Mouse (Mus musculus): ENCODE measurements at regions not wholly inside any gene's neighbourhood (a gene's known extent, or its start where the extent isn't known, plus 50 kb on each side); places are given as distances from the start of the nearest gene placed in this dataset.

DNA sequence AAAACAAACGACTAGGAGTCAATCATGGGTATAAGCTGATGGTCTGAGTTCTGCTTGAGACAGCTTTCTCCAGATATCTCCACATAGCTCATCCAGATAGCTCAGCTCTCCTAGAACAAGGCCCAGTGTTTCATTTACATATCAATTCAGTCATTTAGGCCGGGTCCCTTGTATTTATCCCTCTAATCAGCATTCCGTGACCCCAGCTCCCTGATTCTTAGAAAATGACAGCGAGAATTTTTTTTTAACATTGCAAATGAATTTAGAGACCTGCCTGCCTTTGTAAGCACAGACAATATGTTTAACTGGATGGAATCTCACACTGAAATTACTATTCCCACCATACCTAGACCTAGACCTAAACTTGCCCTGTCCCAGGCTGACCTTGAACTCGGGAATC is 171.1 kb upstream of the Mkln1 start:
- H3K27me3 ChIP-seq (ENCODE audit: control insufficient read depth, insufficient read depth, low read length), result no peaks in the 10 kb centered on the region
- H3K27ac ChIP-seq (replicated peaks; ENCODE audit: low read depth, low read length), result no peak overlapping the region
- no peak overlapping the region for H3K9ac ChIP-seq (replicated peaks; ENCODE audit: low read length)
- H3K4me1 ChIP-seq (ENCODE audit: control insufficient read depth, insufficient read depth, low read length), result no peaks in the 10 kb centered on the region
- WGBS, result 56% methylated on average over 5 of the region's 5 CpGs
- H3K4me3 ChIP-seq (ENCODE audit: low read depth, low read length), result no peak overlapping the region
- ATAC-seq (replicated peaks; ENCODE audit: insufficient number of reproducible peaks, low FRiP score, low TSS enrichment, low read depth) (no peak), DNase-seq (ENCODE audit: low spot score) (no peak)
- H3K9me3 ChIP-seq (replicated peaks; ENCODE audit: control insufficient read depth, low read length), result no peaks in the 10 kb centered on the region
- H3K36me3 ChIP-seq (replicated peaks; ENCODE audit: control insufficient read depth, insufficient read depth, low read depth, low read length), result no peaks in the 10 kb centered on the region
- no peak overlapping the region for H3K4me2 ChIP-seq (ENCODE audit: low read depth, low read length)

DNA sequence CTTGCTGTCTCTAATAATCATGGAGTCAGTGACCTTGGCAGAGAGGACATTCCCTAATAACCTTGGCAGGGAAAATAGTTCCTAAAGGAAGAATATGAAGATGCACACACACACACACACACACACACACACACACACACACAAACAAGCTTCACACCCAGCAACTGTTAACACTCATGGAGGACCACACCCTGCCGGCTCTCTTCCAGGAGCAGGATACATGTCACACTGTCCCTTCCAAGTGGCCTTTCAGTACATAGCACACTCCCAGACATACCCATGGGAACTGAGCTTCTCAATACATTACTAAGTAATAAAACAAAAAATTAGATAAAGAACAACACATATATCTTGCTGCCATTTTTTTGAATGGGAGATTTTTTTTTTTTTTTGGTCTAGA is 170.5 kb upstream of the Mkln1 start:
- DNase-seq (ENCODE audit: low spot score) (no peak), ATAC-seq (replicated peaks; ENCODE audit: insufficient number of reproducible peaks, low FRiP score, low TSS enrichment, low read depth) (no peak)
- Histone ChIP-seq H3K4me3 (ENCODE audit: low read depth, low read length) (no peak overlapping the region), H3K27ac (replicated peaks; ENCODE audit: low read depth, low read length) (no peak overlapping the region), H3K4me2 (ENCODE audit: low read depth, low read length) (no peak overlapping the region), H3K9me3 (replicated peaks; ENCODE audit: control insufficient read depth, low read length) (no peaks in the 10 kb centered on the region), H3K9ac (replicated peaks; ENCODE audit: low read length) (no peak overlapping the region), H3K27me3 (ENCODE audit: control insufficient read depth, insufficient read depth, low read length) (no peaks in the 10 kb centered on the region), H3K4me1 (ENCODE audit: control insufficient read depth, insufficient read depth, low read length) (no peaks in the 10 kb centered on the region), H3K36me3 (replicated peaks; ENCODE audit: control insufficient read depth, insufficient read depth, low read depth, low read length) (no peaks in the 10 kb centered on the region)
- 76% methylated on average over 1 of the region's 1 CpGs for WGBS

DNA sequence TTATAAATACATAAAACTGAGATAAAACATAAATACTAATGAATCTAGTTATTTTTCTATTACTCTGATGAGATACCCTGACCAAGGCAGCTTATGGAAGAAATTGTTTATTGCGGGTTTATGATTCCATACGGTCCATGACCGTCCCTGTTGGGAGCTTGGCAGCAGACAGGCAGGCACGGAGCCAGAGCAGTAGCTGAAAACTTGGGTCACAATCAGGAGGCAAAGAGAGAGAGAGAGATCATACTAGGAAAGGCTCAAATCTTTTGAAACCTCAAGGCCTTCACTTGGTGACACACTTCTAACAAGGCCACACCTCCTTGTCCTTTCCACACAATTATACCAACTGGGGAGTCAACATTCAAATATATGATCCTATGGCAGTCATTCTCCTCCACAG is 166.7 kb upstream of the Mkln1 start:
- Histone ChIP-seq H3K4me2 (ENCODE audit: low read depth, low read length) (no peak overlapping the region), H3K4me3 (ENCODE audit: low read depth, low read length) (no peak overlapping the region), H3K27ac (replicated peaks; ENCODE audit: low read depth, low read length) (no peak overlapping the region), H3K9me3 (replicated peaks; ENCODE audit: control insufficient read depth, low read length) (no peaks in the 10 kb centered on the region), H3K4me1 (ENCODE audit: control insufficient read depth, insufficient read depth, low read length) (no peaks in the 10 kb centered on the region), H3K9ac (replicated peaks; ENCODE audit: low read length) (no peak overlapping the region), H3K27me3 (ENCODE audit: control insufficient read depth, insufficient read depth, low read length) (no peaks in the 10 kb centered on the region), H3K36me3 (replicated peaks; ENCODE audit: control insufficient read depth, insufficient read depth, low read depth, low read length) (no peaks in the 10 kb centered on the region)
- WGBS, result 84% methylated on average over 4 of the region's 4 CpGs
- ATAC-seq (replicated peaks; ENCODE audit: insufficient number of reproducible peaks, low FRiP score, low TSS enrichment, low read depth), result no peak
- DNase-seq (ENCODE audit: low spot score), result no peak

DNA sequence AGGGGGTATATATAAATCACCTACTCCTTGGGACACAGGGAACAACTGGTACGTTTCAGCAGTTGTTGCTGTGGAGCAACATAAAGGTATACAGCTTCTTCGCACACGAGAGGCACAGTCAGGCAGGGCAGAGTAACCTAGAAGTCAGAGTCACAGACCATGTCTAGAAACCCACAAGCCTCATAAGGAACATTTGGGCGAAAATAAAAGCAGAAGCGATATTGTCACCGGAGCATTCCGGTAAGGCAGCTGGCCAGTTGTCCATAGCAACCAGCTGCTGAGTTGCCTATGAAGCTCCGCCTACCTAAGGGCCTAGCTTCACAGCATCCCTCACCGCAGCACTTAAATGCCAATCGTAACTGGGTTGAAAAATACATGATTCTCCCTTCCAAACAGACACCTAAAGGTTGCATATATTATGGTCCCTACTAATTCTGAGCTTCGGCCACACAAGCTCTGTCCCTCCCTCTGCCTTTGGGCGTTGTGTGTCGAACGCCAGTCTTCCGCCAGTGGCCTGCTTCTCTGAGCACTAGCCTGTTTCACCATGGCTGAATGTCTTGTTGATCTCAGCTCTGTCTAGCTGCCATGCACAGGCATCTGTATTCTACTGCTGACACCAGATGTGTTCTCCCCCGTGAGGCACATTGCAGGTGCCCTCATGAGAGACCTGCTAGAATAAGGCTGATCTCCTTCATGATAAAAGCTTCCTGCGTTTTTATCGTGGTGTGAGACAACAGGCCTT is 165.1 kb upstream of the Mkln1 start:
- 66% methylated on average over 18 of the region's 18 CpGs for WGBS
- H3K4me2 ChIP-seq (ENCODE audit: low read depth, low read length), result no peak overlapping the region
- no peaks in the 10 kb centered on the region for H3K4me1 ChIP-seq (ENCODE audit: control insufficient read depth, insufficient read depth, low read length)

DNA sequence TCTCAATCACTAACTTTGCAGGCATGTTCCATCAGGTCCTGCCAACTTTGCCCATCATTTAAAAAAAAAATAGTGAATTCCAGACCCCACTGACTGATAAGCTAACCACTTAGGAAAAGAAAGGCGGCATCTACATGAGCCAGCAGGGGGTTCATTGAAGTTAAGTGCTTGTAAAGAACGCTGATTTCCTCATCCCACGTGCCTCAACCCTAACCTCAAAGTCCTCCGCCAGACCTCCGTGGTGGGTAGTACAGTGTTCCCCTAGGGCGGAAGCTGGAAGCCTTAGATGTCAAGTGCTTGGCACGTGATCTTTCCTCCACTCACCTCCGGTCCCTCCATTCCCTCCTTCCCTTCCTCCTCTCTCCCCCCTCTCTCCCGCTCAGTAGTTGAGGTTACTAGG is 158.5 kb upstream of the Mkln1 start:
- Histone ChIP-seq H3K9ac (replicated peaks; ENCODE audit: low read length) (no peak overlapping the region), H3K27ac (replicated peaks; ENCODE audit: low read depth, low read length) (no peak overlapping the region), H3K36me3 (replicated peaks; ENCODE audit: control insufficient read depth, insufficient read depth, low read depth, low read length) (no peaks in the 10 kb centered on the region), H3K27me3 (ENCODE audit: control insufficient read depth, insufficient read depth, low read length) (no peaks in the 10 kb centered on the region), H3K9me3 (replicated peaks; ENCODE audit: control insufficient read depth, low read length) (no peaks in the 10 kb centered on the region), H3K4me2 (ENCODE audit: low read depth, low read length) (no peak overlapping the region), H3K4me3 (ENCODE audit: low read depth, low read length) (no peak overlapping the region), H3K4me1 (ENCODE audit: control insufficient read depth, insufficient read depth, low read length) (no peaks in the 10 kb centered on the region)
- WGBS, result 12% methylated on average over 9 of the region's 9 CpGs
- ATAC-seq (replicated peaks; ENCODE audit: insufficient number of reproducible peaks, low FRiP score, low TSS enrichment, low read depth) (no peak), DNase-seq (ENCODE audit: low spot score) (peak; percentile 17)

More for the DNA sequence above, 165.1 kb upstream of the Mkln1 start:
- Histone ChIP-seq H3K36me3 (replicated peaks; ENCODE audit: control insufficient read depth, insufficient read depth, low read depth, low read length) (no peaks in the 10 kb centered on the region), H3K27me3 (ENCODE audit: control insufficient read depth, insufficient read depth, low read length) (no peaks in the 10 kb centered on the region), H3K9ac (replicated peaks; ENCODE audit: low read length) (no peak overlapping the region), H3K4me3 (ENCODE audit: low read depth, low read length) (no peak overlapping the region), H3K27ac (replicated peaks; ENCODE audit: low read depth, low read length) (no peak overlapping the region), H3K9me3 (replicated peaks; ENCODE audit: control insufficient read depth, low read length) (no peaks in the 10 kb centered on the region)
- ATAC-seq (replicated peaks; ENCODE audit: insufficient number of reproducible peaks, low FRiP score, low TSS enrichment, low read depth) (no peak), DNase-seq (ENCODE audit: low spot score) (peak; percentile 15)

DNA sequence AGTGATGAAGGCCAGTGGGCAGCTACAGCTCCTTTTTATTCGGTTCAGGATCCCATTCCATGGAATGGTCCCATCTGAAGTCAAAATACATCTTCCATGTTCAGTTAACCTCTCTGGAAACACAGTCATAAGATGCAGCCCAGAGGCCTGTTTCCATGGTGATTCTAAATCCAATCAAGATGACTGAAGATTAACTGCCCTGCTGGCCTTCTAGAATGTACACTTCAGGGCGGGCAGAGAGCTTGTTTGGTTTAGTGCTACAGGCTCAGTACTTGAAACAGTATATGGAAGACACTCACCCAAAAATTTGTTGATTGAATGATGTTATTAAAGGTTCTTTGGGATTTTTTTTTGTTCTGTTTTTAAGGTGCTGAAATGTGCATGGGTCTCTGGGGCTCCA is 148.0 kb upstream of the Mkln1 start:
- Histone ChIP-seq H3K4me3 (ENCODE audit: low read depth, low read length) (no peak overlapping the region), H3K4me2 (ENCODE audit: low read depth, low read length) (no peak overlapping the region), H3K27me3 (ENCODE audit: control insufficient read depth, insufficient read depth, low read length) (no peaks in the 10 kb centered on the region), H3K4me1 (ENCODE audit: control insufficient read depth, insufficient read depth, low read length) (no peaks in the 10 kb centered on the region), H3K36me3 (replicated peaks; ENCODE audit: control insufficient read depth, insufficient read depth, low read depth, low read length) (no peaks in the 10 kb centered on the region), H3K9me3 (replicated peaks; ENCODE audit: control insufficient read depth, low read length) (no peaks in the 10 kb centered on the region), H3K27ac (replicated peaks; ENCODE audit: low read depth, low read length) (no peak overlapping the region), H3K9ac (replicated peaks; ENCODE audit: low read length) (no peak overlapping the region)
- 71% methylated on average over 2 of the region's 2 CpGs for WGBS
- no peak for ATAC-seq (replicated peaks; ENCODE audit: insufficient number of reproducible peaks, low FRiP score, low TSS enrichment, low read depth)
- DNase-seq (ENCODE audit: low spot score), result no peak

DNA sequence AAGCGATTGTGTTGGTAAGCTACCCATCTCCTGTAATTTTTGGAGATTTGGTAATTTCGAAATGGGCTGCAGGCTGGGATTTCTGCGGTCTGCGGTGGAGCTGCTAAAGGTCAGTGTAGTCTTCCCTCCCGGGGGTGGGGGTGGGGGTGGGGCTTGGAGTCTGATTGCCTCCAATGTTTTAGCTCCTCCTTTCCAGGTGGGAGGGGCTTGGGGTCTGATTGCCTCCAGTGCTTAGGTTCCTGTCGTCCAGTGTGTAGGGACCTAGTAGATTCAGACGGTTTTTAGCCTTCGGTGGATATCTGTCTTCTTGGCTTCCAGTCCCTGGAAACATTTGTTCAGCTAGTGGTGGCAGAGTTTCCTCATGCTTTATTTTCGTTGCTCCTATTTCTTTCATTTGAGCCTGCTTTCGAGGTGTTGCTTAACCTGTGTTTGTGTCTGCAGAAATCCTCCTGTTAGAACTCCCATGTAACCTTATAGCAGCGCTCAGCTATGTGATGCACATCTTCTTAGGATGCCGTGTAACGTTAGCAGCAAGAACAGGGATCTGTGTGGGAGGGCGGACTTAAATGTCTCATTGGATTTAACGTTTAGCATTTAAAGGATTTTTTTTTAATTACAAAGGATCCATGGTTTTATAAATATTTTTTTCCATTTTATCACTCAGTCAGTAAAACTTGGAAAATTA is 145.1 kb upstream of the Mkln1 start:
- DNase-seq (ENCODE audit: low spot score) (peak; percentile 70), ATAC-seq (replicated peaks; ENCODE audit: insufficient number of reproducible peaks, low FRiP score, low TSS enrichment, low read depth) (no peak)
- Histone ChIP-seq H3K27me3 (ENCODE audit: control insufficient read depth, insufficient read depth, low read length) (no peaks in the 10 kb centered on the region), H3K4me3 (ENCODE audit: low read depth, low read length) (no peak overlapping the region), H3K4me1 (ENCODE audit: control insufficient read depth, insufficient read depth, low read length) (no peaks in the 10 kb centered on the region), H3K9ac (replicated peaks; ENCODE audit: low read length) (no peak overlapping the region), H3K27ac (replicated peaks; ENCODE audit: low read depth, low read length) (no peak overlapping the region), H3K36me3 (replicated peaks; ENCODE audit: control insufficient read depth, insufficient read depth, low read depth, low read length) (no peaks in the 10 kb centered on the region), H3K9me3 (replicated peaks; ENCODE audit: control insufficient read depth, low read length) (no peaks in the 10 kb centered on the region), H3K4me2 (ENCODE audit: low read depth, low read length) (peak overlapping the region; percentile 21)
- WGBS, result 20% methylated on average over 15 of the region's 15 CpGs

DNA sequence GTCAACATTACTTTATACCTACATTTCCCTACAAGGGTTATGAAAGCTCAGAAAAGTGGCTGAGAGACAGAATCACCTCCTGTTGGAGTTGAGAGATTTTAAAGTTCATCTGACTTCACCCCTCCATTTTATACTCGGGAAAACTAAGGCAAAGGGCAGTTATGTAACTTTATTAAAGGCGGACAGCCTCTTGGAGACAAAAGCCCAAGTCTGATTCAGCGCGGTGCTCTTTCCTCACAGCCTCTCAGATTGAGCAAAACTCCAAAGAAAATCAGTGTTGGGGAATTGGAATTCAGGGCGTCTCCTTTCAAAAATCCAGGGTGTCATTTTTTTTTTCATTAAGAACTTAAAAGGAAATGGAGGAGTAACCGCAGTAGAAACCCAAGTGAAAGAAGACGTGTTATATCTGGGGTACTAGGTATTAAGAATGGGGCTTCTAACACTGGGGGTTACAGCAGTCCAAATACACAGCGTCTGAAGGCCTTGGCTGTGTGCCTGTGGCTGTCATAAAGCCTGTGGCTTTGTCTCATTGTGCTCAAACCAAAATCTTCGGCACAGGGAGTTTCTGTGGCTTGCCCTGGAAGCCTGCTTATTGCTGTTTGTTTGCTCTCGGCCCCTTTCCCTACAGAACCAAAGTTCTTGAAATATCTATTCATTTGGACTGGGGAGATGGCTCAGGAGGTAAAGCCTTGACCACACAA is 137.7 kb upstream of the Mkln1 start:
- Histone ChIP-seq H3K4me3 (ENCODE audit: low read depth, low read length) (no peak overlapping the region), H3K4me2 (ENCODE audit: low read depth, low read length) (no peak overlapping the region), H3K27ac (replicated peaks; ENCODE audit: low read depth, low read length) (no peak overlapping the region), H3K27me3 (ENCODE audit: control insufficient read depth, insufficient read depth, low read length) (no peaks in the 10 kb centered on the region), H3K36me3 (replicated peaks; ENCODE audit: control insufficient read depth, insufficient read depth, low read depth, low read length) (no peaks in the 10 kb centered on the region), H3K9ac (replicated peaks; ENCODE audit: low read length) (no peak overlapping the region), H3K9me3 (replicated peaks; ENCODE audit: control insufficient read depth, low read length) (no peaks in the 10 kb centered on the region), H3K4me1 (ENCODE audit: control insufficient read depth, insufficient read depth, low read length) (no peaks in the 10 kb centered on the region)
- 88% methylated on average over 10 of the region's 10 CpGs for WGBS
- ATAC-seq (replicated peaks; ENCODE audit: insufficient number of reproducible peaks, low FRiP score, low TSS enrichment, low read depth), result no peak
- no peak for DNase-seq (ENCODE audit: low spot score)
